Mouse (Mus musculus): ENCODE measurements around the gene Nfe2l2. TPM values are rescaled to one million over a fixed set of nuclear protein-coding genes. Genes with fewer than 3 reads are reported as not detected.
A peak's percentile ranks its signal among the peaks of the same experiment; 100 is the strongest.

Gene Nfe2l2
- total RNA-seq, 2 experiments from 2014 or later, result 55.3 to 90.3 TPM

DNA sequence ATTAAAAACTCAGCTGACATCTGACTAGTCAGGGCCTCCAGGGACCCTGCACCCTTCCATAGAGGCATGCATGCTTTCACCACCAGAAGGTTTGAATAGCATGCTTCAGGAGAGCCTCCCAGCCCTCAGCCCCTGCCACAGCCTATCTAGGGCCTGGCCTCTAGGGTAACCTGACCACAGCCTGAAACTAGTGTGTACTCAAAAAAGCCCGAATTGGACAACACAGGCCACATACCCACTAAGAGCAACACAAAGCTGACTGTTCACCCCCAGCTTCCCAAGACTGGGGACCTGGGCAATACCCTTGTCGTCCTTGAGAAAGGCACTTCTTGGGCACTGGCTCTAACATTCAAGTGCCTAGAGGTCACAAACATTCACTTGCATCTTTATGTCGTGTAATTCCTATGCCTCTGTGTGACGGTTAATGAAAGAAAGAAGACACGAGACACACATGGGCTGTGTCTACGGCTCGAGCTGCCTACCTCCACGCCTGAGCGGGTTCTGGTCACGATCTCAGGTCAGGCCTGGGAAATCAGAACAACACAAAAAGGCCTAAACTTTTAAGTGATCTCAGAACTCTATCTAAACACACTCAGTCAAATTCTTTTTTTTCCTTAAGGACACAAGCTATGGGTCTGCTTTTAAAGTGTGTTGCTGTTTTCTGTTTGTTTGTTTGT lies 14.8 kb downstream of the Nfe2l2 start:
- no peak for ATAC-seq (replicated peaks; ENCODE audit: poor library complexity, severe bottlenecking)

DNA sequence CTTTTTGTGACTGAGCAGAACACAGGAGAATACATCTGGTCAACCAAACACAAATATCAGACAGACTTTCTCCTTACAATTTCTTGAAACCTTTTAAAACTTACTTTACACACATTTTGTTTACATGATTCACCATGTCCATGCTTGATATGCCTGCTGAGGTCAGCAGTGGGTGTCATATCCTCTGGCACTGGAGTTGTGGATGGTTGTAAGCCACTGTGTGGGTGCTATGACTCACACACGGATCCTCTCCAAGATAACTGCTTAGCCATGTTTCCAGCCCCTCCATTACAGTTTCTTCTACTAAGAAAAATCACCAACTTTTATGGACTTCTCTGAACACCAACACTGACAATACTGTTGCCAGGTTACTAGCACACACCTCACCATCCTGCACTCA lies 15.5 kb downstream of the Nfe2l2 start:
- ATAC-seq (replicated peaks; ENCODE audit: poor library complexity, severe bottlenecking), result no peak

DNA sequence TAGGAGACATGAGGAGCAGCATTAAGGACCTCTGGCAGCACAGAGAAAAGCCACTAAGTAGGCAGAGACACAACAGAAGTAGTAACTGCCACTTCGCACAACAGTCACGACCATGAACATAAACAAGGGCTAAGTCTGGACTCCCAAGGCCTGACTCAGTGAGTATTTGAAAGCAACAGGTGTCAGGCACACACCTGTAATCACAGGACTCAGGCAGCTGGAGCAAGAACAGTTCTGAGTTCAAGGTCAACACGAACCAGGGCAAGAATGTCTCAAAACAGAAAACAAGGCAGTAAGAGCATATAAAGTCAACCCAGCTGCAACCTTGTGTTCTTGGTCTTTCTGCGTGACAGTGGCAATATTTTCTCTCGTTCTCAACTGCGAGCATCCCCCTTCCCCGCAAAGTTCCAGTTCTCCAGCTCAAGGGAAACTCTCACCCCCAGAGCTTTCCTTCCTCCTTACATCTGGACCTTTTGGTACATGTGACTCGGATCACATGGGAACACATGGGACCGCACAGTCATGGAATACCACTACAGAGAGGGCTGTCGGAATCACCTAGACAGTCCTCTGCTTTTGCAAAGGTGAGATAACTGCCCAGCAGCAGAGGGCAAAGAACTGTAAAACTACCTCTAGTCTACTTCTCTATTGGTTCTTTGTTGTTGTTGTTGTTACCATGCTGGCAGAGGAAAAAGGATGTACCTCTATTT lies 17.2 kb downstream of the Nfe2l2 start:
- ATAC-seq (replicated peaks; ENCODE audit: poor library complexity, severe bottlenecking), result no peak

DNA sequence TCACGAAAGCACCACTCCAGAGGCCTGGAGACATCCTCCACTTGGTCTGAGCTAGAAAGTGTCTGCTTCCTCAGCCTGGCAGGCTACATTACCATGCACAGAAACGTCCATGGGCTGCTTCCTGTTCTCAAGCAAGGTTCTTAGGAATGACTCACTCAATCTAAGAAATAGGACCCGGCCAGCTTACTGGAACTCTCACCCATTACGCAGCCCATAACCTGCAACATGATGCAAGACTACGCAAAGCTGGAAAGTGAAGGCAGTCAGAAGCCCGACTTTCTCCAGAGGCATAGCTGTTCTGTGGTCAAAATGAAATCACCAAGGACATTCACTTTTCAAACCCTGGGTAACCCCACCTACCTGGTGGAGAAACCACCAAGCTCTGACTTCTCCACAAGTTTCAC lies 19.0 kb downstream of the Nfe2l2 start:
- peak; percentile 79 for ATAC-seq (replicated peaks; ENCODE audit: poor library complexity, severe bottlenecking)

DNA sequence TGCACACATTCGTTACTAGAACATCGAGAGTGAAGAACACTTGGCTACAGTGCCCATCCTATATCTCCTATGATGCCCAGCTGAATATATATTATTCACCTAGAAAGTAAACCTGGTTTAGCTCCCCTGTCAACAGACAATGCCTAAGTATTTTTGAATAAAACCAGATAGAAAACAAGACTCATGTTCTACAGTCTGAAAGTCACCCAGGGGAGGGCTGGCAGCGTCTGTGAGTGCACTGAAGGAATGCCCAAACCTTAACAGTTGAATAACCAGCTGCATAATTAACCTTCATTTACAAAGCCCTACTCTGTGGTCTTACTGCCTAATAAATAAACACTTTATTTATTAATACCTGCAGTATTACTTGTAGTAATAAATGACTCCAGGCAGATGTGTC lies 19.9 kb downstream of the Nfe2l2 start:
- no peak for ATAC-seq (replicated peaks; ENCODE audit: poor library complexity, severe bottlenecking)

DNA sequence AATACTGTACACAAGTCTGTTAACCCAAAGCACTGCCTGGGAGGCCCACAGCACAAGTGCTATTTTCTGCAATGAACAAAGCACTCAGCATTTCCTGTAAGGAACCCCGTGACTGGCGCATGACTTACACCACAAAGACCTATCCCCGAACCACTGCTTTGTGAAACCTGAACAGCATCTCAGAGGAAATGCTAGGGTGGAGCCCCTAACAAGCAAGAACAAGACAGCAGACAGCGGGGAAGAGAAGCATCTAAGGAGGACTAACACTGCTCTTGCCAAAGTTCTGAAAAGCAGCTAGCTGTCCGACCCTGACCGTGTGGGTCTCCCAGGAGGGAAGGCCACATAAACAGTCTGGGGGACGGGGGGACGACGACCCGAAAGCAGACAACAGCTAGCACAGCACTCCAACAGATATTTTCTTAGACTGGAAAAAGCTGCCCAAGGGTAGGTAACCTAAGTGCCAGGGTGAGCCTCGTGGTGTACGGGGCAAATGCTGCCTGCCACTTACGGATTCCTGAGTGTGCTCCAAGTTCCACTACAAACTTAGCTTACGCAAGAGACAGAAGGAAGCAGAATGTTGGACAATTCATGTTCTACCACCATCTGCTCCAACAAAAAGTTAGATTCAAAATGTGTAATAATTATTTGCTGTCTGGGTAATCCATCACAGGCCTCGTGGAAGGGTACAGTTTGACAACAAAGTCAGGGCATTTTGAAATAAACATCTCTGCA lies 21.3 kb downstream of the Nfe2l2 start:
- ATAC-seq (replicated peaks; ENCODE audit: poor library complexity, severe bottlenecking), result peak; percentile 71

DNA sequence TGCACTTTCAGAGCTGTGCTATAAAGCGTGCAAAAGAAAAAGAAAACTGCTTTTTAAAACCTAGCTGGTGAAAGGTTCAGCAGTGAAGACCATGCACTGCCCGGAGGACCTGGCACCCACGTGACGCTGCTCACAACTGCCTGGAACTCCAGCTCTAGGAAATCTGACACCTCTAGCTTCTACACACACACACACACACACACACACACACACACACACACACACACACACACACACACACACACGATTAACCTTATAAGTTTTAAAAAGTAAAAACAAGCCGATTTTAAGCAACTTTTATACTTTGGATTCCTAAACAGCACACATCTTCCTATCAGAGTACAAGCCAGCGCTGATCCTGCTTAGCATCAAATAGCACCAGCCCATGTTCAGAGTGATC lies 23.0 kb downstream of the Nfe2l2 start:
- ATAC-seq (replicated peaks; ENCODE audit: poor library complexity, severe bottlenecking), result no peak

DNA sequence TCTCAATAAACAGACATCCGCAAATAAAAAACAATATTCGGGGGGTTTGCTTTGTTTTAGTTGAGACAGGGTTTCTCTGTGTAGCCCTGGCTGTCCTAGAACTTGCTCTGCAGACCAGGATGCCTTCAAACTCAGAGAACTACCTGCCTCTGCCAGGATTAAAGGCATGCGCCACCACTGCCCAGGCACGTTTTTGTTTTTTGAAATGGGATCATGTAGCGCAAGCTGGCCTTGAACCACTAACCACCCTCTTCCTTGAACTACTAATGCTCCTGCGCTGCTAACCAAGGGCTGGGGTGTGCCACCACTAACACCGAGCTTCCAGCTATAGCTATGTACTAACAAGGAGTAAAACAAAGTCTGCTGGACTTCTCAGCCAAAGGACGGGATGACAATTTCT lies 24.5 kb downstream of the Nfe2l2 start:
- ATAC-seq (replicated peaks; ENCODE audit: poor library complexity, severe bottlenecking), result no peak

DNA sequence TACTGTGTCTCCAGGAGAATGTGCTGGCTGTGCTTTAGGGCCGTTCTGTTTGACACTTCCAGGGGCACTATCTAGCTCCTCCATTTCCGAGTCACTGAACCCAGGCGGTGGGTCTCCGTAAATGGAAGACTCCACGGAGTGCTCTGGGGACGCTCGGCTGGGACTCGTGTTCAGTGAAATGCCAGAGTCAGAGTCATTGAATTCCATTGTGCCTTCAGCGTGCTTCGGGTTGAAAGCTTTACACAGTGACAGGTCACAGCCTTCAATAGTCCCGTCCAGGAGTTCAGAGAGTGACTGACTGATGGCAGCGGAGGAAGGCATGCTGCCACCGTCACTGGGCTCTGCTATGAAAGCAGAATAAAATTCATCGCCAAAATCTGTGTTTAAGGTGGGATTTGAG lies 27.9 kb downstream of the Nfe2l2 start:
- ATAC-seq (replicated peaks; ENCODE audit: poor library complexity, severe bottlenecking), result no peak

DNA sequence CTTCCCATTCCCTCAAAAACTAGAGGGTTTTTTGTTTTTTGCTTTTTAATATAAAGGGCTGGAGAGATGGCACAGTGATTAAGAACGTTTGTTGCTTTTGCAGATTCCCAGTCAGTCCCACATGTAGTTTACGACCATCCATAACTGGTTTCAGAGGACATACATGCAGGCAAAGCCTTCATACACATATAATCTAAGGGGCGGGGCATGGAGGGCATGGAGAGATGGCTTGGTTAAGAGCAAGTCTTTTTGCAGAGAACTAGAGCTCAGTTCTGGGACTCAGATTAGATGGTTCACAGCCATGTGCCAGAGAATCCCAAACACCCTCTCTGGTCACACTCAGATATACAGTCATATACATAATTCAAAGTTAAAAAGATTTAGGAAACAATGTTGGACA lies 31.9 kb downstream of the Nfe2l2 start:
- ATAC-seq (replicated peaks; ENCODE audit: poor library complexity, severe bottlenecking), result no peak

DNA sequence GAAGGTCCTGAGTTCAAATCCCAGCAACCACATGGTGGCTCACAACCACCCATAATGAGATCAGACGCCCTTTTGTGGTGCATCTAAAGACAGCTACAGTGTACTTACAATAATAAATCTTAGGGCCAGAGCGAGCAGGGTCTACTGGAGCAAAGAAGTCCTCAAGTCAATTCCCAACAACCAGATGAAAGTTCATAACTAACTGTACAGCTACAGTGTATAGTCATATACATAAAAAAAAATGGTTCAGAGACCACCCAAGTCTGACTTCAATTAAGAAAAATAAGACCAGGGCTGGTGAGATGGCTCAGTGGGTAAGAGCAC lies 33.1 kb downstream of the Nfe2l2 start:
- ATAC-seq (replicated peaks; ENCODE audit: poor library complexity, severe bottlenecking), result no peak

DNA sequence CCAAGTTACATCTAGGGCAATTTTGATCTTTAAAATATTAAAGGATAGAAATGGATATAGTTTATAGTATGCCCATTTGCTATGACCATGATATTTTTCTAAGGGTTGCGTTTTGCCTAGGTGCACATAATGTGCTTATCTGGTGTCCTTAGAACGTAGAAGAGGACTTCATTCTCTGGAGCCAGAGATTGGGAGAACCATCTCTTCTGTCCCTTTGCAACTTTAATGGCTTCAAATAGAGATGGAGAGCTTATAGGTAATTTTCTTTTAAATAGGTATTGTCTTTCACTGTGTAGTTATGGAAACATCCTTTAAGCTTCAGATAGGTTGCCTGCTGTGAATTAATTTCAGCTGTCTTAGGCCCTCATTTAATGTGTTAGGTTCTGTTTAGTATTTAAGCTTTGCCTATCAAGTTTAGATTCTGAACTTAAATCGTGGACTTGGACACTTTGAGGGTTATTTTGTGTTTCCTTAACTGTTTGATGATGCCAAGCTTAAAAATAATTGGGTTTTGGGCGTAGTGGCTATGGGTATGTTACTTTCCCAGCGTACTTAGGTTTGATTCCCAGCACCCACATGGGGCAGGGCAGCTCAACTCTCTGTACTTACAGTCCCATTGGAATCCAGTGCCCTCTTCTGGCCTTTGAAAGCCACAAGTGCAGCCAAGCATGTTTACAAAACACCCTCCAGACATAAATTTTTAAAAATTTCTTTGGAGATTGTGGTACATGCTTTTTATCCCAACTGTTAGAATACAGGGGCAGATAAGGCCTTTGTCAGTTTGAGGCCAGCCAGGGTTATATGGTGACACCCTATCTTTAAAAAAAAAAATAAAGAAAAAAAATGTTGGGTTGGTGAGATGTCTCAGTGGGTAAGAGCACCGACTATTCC lies 33.8 kb downstream of the Nfe2l2 start:
- ATAC-seq (replicated peaks; ENCODE audit: poor library complexity, severe bottlenecking), result no peak

DNA sequence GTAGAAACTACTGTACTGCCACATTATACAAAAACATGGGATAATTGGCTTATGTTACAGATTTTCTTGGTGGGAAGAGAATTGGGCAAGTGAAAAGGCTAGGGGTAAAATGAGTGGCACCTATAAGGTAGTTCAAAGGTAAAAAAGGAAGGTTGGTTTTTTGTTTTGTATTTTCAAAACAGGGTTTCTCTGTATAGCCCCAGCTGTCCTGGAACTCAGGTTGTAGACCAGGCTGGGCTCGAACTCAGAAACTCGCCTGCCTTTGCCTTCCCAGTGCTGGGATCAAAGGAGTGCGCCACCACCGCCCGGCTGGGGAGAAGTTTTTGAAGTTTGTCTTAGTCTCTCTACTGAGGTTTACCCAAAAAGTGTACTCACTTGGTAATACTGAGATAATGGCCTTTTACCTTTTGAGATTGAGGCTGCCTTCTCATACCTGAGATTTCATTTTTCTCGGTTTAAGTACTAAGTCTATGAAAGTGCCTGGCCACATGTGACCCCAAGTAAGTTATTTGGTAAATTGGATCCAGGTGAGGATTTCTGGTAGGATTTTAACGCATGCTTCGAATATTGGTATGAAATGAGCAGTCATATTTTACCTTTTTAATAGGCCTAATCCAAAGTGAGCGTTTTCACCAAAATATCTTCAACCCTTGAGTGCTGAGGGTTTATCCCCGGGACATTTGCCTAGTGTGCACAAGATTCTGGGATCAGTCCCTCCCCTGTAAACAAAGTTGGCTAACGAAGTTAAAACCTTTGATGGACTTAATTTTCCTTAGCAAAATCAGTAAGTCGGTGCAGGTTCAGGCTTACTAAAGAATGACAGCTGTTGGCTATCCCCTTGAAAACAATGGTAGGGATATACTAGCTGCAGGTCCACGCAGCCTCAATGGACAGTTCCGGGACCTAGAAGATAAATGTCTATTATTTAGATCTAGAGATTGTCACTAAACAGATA lies 34.7 kb downstream of the Nfe2l2 start:
- ATAC-seq (replicated peaks; ENCODE audit: poor library complexity, severe bottlenecking), result no peak

DNA sequence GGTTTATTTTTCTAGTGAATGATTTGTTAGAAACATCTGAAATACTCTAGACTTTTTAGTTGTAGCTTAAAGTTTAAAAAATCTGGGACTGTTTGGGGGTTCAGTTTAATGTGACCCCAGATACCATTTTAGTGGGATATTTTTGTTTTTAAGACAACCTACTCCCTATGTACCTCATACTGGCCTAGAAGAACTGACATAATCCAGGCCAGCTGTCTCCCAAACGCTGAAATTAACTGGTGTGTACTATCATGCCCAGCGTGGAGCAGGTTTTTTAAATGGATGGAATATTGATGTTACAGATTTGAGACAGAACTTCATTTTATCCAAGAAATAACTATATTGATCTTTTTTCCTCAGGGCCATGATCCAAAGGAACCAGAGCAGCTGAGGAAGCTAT lies 43.3 kb downstream of the Nfe2l2 start:
- ATAC-seq (replicated peaks; ENCODE audit: poor library complexity, severe bottlenecking), result no peak

DNA sequence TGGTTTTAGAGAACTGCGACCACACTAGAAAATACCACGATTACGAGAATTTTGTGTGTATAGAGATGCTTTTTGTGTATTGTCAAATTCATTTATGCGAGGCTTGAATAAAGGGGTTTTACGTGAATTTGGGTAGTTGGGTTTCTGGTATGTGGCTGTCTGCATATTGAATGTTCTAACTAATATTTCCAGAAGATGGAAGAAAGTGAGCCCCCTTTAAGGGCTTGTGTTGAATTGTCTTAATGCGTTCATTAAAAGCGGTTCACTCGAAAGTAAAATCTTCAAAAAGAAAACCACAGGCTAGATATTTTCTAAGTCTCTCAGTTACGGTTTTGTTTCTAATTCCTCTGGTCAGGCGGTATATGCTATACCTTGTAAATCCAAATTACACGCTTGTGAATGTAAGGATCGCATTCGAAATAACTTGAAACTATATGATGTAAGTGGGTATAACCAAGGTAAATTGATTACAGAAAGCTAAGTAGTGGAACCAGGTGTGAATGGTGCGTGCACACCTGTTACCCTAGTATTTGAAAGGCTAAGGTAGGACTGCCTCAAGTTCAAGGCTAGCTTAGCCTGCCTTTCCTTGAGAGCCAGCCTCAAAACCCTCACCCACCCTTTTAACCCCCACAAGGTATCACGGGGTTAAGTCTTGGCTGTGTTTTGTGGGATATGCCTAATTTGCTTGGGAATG lies 44.0 kb downstream of the Nfe2l2 start:
- no peak for ATAC-seq (replicated peaks; ENCODE audit: poor library complexity, severe bottlenecking)

DNA sequence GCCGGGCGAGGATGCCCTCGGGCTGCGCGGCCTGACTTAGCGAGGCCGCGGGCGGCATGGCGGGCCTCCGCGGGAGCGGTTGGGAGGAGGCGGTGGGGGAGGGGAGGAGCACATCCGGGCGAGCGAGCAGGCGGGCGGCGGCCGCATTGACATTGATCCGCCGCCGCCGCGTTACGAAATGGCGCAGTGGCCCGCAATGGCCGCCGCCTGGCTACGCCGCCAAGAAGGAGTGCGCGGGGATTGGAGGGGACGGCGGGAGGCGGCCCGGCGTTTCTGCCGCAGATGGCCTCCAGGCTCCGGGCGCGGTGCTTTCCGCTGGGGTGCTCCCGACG lies 44.8 kb downstream of the Nfe2l2 start:
- ATAC-seq (replicated peaks; ENCODE audit: poor library complexity, severe bottlenecking), result peak; percentile 65

DNA sequence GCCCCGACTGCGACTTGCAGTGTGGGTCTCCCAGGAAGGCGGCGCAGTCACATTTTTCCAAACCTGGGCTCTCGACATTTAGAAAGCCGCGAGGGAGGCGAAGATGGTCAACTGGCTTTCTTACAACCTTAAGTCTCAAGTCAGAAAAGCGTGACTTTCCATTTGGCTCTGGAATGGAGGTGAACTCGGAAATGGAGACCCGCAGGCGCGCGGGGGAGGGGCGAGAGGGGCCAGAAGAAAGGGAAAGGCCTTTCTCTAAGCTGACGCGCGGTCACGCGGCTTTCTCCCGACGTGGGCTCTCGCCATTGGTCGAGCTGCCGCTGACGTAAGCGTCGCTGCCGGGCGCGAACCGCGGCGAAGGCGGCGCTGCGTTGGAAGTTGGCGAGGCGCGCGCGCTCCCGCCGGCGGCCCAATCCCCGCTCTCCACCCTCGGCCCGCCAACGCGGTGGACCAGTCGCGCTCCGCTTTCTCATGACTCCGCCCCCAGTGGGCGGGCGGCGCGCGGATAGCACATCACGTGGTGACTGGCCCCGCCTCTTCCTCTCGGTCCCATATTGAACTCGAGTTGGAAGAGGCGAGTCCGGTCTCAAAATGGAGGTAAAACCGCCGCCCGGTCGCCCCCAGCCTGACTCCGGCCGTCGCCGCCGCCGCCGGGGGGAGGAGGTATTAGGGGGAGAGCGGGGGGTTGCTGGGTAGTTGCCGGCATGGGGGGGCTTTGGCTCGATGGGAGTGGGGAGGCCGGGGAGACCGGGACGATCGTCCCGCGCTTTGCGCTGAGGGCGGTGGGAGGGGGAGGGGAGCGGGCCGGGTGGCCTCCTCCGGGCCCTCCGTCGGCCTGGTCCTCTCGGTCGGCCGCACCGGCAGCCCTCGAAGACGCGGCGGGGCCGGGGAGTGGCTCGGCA lies 45.5 kb downstream of the Nfe2l2 start, which contains the start of gene Hnrnpa3:
TSS of gene Hnrnpa3 (plus strand) at position 535 of the 902 bp plus-strand sequence.
- ATAC-seq (replicated peaks; ENCODE audit: poor library complexity, severe bottlenecking), result peak; percentile 81
